Mouse (Mus musculus) midbrain, embryonic 14.5 days (tissue): ENCODE measurements at regions not wholly inside any gene's neighbourhood (a gene's known extent, or its start where the extent isn't known, plus 50 kb on each side); places are given as distances from the start of the nearest gene placed in this dataset.
A peak's percentile ranks its signal among the peaks of the same experiment; 100 is the strongest.

Experiments
- ATAC-seq: fragments of 200-750 bp; cut with Nextera tagmentation; 2 replicates; pipeline ENCODE4 v1.8.0; 2017; ENCODE audit warnings: moderate number of reproducible peaks, moderate library complexity; ENCODE audit not compliant: low FRiP score, low TSS enrichment
- DNase-seq: peaks from one replicate; pipeline ENCODE4 v3.0.0-alpha.2; 2015
- H3K27ac ChIP-seq: fragments of 300-500 bp; sonication (generic); replicated peaks from 2 replicates; pipeline ENCODE4 v1.5.1; 2014; ENCODE audit warnings: mild to moderate bottlenecking, low read depth, low read length, moderate library complexity
- H3K27me3 ChIP-seq: fragments of 300-500 bp; sonication (generic); 2 replicates; pipeline ENCODE4 v1.6.1; 2014; ENCODE audit warnings: low read length, control low read depth, mixed read lengths; ENCODE audit not compliant: control insufficient read depth, insufficient read depth
- H3K36me3 ChIP-seq: fragments of 300-500 bp; sonication (generic); 2 replicates; pipeline ENCODE4 v1.6.1; 2014; ENCODE audit warnings: low read length, control low read depth; ENCODE audit not compliant: control insufficient read depth, insufficient read depth
- H3K4me1 ChIP-seq: fragments of 300-500 bp; sonication (generic); 2 replicates; pipeline ENCODE4 v1.6.1; 2014; ENCODE audit warnings: mild to moderate bottlenecking, antibody characterized with exemption, low read length, control low read depth; ENCODE audit not compliant: control insufficient read depth, insufficient read depth
- H3K4me2 ChIP-seq: fragments of 300-500 bp; sonication (generic); 2 replicates; pipeline ENCODE4 v1.6.1; 2014; ENCODE audit warnings: mild to moderate bottlenecking, low read length, moderate library complexity
- H3K4me3 ChIP-seq: fragments of 300-500 bp; sonication (generic); replicated peaks from 2 replicates; pipeline ENCODE4 v1.5.1; 2014; ENCODE audit warnings: low read depth, low read length
- H3K9ac ChIP-seq: fragments of 300-500 bp; sonication (generic); replicated peaks from 2 replicates; pipeline ENCODE4 v1.6.1; 2014; ENCODE audit warnings: mild to moderate bottlenecking, low read length, moderate library complexity
- H3K9me3 ChIP-seq: fragments of 300-500 bp; sonication (generic); 2 replicates; pipeline ENCODE4 v1.6.1; 2016; ENCODE audit warnings: low read length, control low read depth, mixed read lengths; ENCODE audit not compliant: control insufficient read depth
- WGBS: fragments of 180-500 bp; shearing (Covaris S2); extraction: QIAGEN DNeasy Blood & Tissue Kit; methylation state at CpG from one replicate; pipeline ENCODE4 v1.1.7; 2014; 5-methylcytosine and 5-hydroxymethylcytosine counted together

DNA sequence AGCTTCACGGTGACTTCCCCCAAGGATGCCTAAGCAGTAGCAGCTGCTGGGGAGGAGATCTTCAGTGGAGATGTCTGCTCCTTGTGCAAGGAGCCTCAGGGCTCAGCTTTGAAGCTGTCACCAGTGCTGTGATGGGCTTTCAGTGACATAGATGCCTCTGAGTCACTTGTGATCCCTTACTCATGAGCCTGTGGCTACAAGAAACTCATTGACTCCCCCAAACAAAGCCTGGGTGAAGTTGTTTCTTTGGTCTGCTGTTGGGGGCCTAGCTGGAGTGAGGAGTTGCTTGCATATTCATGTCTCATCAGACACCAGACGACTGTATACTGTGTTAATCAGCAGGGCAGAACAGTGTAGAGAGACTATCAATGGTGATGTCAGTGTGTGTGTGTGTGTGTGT lies 203.4 kb upstream of the Mphosph6 start:
- Histone ChIP-seq H3K4me1 (no peaks in the 10 kb centered on the region), H3K27me3 (no peaks in the 10 kb centered on the region), H3K27ac (no peak overlapping the region), H3K4me3 (no peak overlapping the region), H3K36me3 (no peaks in the 10 kb centered on the region), H3K4me2 (no peak overlapping the region), H3K9me3 (no peaks in the 10 kb centered on the region), H3K9ac (no peak overlapping the region)
- 41% methylated on average over 2 of the region's 2 CpGs for WGBS
- DNase-seq, result no peak
- no peak for ATAC-seq

DNA sequence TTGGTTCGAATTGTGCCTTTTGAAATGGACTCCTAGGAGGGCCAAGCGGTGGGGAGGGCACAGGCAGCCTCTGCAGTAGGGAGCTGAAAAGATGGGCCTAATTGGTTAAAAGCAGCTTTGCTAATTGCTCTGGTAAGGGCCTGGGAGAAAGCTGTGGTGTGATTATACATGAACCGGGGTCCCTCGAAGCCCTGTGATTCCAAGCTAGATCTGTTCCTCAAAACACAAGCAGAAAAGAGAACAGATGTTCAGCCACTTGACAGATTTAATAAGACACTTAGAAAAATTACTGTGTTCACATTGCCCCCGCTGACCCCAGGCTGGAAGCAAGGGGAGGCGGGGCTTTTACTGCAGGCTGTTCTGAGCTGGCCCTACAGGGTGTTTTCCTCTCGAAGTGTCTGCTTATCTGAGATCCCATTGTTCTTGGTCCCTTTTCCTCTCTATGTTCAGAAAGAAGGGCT lies 202.7 kb upstream of the Mphosph6 start:
- Histone ChIP-seq H3K36me3 (no peaks in the 10 kb centered on the region), H3K27me3 (no peaks in the 10 kb centered on the region), H3K4me2 (no peak overlapping the region), H3K9me3 (no peaks in the 10 kb centered on the region), H3K27ac (no peak overlapping the region), H3K4me1 (no peaks in the 10 kb centered on the region), H3K4me3 (no peak overlapping the region), H3K9ac (no peak overlapping the region)
- peak; percentile 27 for DNase-seq
- no peak for ATAC-seq
- 53% methylated on average over 7 of the region's 7 CpGs for WGBS

DNA sequence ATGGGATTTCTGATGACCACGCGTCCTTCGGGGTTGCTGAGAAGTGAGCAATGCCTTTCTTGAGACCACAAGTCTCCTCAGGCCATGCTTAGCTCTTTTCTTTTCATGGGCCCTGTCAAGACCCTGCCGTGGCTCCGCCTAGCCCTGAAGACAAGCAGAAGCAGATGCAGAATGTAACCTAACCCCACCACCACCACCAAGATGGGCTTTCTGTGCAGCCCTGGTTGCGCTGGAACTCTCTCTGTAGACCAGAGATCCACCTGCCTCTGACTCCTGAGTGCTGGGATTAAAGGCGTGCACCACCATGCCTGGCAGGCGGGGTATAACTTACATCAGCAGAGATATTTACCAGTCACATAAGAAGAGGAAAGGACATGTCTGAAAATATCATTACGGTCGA lies 199.4 kb upstream of the Mphosph6 start:
- Histone ChIP-seq H3K27me3 (no peaks in the 10 kb centered on the region), H3K27ac (no peak overlapping the region), H3K4me1 (no peaks in the 10 kb centered on the region), H3K4me3 (no peak overlapping the region), H3K4me2 (no peak overlapping the region), H3K9me3 (no peaks in the 10 kb centered on the region), H3K36me3 (no peaks in the 10 kb centered on the region), H3K9ac (no peak overlapping the region)
- no peak for ATAC-seq
- no peak for DNase-seq
- 96% methylated on average over 10 of the region's 10 CpGs for WGBS

DNA sequence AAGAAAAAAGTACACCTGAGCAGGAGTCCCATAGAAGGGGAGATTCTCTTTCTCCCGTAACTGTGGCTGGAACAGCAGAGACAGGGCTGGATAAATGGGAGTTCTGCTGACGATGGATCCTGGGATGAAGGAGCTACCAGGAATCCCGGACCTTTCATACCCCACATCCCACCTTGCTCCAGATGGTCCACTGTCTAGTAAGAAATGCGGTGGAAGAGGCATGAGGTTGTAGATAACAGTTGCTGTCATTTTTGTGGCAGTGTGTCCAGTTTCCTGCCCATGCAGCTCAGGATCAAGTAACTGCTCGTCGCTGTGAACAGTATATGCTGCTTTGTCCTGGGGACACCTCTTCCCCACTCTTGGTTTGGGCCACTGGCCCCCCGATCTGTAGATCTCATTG lies 190.1 kb upstream of the Mphosph6 start:
- H3K9ac ChIP-seq, result no peak overlapping the region
- H3K9me3 ChIP-seq, result no peaks in the 10 kb centered on the region
- WGBS, result 89% methylated on average over 7 of the region's 7 CpGs
- no peaks in the 10 kb centered on the region for H3K27me3 ChIP-seq
- DNase-seq (no peak), ATAC-seq (no peak)
- no peak overlapping the region for H3K27ac ChIP-seq
- H3K4me2 ChIP-seq, result no peak overlapping the region
- H3K36me3 ChIP-seq, result no peaks in the 10 kb centered on the region
- H3K4me3 ChIP-seq, result no peak overlapping the region
- H3K4me1 ChIP-seq, result no peaks in the 10 kb centered on the region

DNA sequence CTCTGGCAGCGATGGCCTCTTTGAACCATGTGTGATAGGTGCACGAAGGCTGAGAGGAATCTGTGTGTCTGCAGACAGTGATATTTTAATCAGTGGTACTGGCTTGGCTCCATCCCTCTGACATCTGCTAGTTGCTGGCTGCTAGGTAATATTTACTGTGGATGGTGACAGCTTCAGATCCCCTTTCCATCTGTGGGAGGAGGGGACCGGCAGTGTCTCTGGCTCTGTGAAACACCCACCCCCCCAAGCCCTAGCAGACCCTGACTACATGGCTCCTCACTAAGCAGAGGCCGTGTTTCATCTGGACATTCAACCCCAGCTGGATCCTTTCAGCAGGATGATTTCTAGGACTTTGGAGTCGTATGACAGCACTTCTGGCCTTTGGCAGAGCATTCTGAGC lies 187.0 kb upstream of the Mphosph6 start:
- H3K9me3 ChIP-seq, result no peaks in the 10 kb centered on the region; the same call in 1 of the 2 replicates
- no peak overlapping the region for H3K27ac ChIP-seq
- no peaks in the 10 kb centered on the region for H3K4me1 ChIP-seq
- DNase-seq (no peak), ATAC-seq (no peak)
- H3K27me3 ChIP-seq, result no peaks in the 10 kb centered on the region
- no peak overlapping the region for H3K4me2 ChIP-seq
- no peaks in the 10 kb centered on the region for H3K36me3 ChIP-seq
- WGBS, result 79% methylated on average over 5 of the region's 5 CpGs
- no peak overlapping the region for H3K9ac ChIP-seq
- no peak overlapping the region for H3K4me3 ChIP-seq

DNA sequence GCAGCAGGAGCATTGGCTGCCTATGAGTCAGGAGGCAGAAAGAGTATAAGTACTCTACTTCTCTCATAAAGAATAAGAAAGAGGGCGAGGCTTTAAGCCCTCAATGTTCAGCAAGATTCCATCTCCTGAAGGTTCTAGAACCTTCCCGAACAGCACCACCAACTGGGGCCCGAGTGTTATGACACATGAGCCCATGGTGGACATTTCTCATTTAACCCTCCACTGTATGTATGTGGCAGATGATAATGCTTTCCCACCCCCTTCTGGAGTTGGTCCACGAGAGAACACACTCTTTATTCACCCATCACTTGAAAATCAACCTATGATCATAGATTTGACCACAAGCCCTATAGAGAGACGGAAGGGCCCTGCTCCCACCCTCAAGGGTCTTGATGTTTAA lies 166.6 kb upstream of the Mphosph6 start:
- no peaks in the 10 kb centered on the region for H3K9me3 ChIP-seq
- no peaks in the 10 kb centered on the region for H3K36me3 ChIP-seq
- H3K27ac ChIP-seq, result no peak overlapping the region
- H3K4me2 ChIP-seq, result no peak overlapping the region
- ATAC-seq (no peak), DNase-seq (no peak)
- WGBS, result 90% methylated on average over 5 of the region's 5 CpGs
- no peak overlapping the region for H3K9ac ChIP-seq
- H3K27me3 ChIP-seq, result no peaks in the 10 kb centered on the region
- H3K4me3 ChIP-seq, result no peak overlapping the region
- H3K4me1 ChIP-seq, result no peaks in the 10 kb centered on the region

DNA sequence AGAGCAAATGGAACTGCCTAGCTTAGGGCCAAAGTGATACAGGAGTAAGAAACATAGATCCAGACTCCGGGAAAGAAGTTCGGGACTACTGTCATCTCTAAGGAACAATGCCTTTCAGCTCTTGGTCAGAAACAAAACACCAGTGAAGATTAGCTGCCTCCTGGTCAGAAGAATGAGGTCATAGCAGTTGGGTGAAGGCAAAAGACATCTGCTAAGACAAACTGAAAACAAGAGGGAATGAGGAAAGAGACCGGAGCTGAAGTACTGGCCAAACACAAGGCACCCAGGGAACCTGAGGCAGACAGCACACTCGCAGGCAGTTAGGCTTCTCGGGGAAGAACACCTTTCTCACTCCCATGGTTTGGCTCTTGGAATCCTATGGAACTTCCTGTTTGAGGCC lies 164.8 kb upstream of the Mphosph6 start:
- no peaks in the 10 kb centered on the region for H3K27me3 ChIP-seq
- H3K4me3 ChIP-seq, result no peak overlapping the region
- H3K9me3 ChIP-seq, result no peaks in the 10 kb centered on the region
- no peak overlapping the region for H3K9ac ChIP-seq
- no peak for DNase-seq
- H3K4me2 ChIP-seq, result no peak overlapping the region
- H3K36me3 ChIP-seq, result no peaks in the 10 kb centered on the region
- ATAC-seq, result no peak
- H3K27ac ChIP-seq, result no peak overlapping the region
- no peaks in the 10 kb centered on the region for H3K4me1 ChIP-seq
- 86% methylated on average over 5 of the region's 5 CpGs for WGBS

DNA sequence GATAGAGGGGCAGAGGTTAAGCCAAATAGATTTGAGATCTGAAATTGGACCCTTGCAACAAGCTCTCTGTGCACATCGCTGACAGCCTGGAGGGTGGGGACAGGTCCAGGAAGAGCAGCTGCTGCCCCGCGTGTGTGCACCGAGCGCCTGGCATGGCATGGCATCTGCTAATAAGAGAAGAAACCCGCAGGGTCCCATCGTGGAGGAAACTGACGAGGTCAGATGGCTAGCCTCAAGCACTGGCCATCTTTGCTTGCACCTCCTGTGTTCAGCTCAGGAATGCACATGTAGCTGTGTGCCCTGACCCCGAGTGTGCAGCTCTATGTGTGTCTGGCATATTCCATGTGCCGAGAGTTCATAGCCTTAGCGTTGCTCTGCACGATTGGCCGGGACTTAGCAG lies 161.7 kb upstream of the Mphosph6 start:
- no peaks in the 10 kb centered on the region for H3K36me3 ChIP-seq
- WGBS, result 87% methylated on average over 13 of the region's 13 CpGs
- H3K4me1 ChIP-seq, result no peaks in the 10 kb centered on the region
- H3K27ac ChIP-seq, result no peak overlapping the region
- H3K4me3 ChIP-seq, result no peak overlapping the region
- no peak overlapping the region for H3K4me2 ChIP-seq
- DNase-seq (no peak), ATAC-seq (no peak)
- no peaks in the 10 kb centered on the region for H3K9me3 ChIP-seq
- no peaks in the 10 kb centered on the region for H3K27me3 ChIP-seq
- no peak overlapping the region for H3K9ac ChIP-seq

DNA sequence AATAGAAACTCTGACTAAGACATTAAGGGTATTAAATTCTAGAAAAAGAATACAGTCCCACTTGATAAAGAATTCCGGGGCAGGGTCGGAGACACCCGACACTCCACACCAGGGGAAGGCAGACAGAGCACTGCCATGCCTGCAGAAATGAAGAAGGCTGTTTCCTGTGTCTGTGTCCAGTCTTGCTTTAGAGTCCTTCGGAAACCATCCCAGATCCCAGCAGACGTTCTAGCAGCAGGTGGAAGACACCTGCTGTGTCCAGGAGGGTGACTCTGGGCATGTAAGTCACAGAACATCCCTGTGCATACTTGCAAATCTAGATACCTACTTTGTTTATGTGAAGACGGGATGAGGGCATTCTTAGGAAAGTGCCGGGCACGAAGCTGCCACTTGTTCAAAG lies 160.9 kb upstream of the Mphosph6 start:
- Histone ChIP-seq H3K9me3 (no peaks in the 10 kb centered on the region), H3K4me2 (no peak overlapping the region), H3K27ac (no peak overlapping the region), H3K36me3 (no peaks in the 10 kb centered on the region), H3K9ac (no peak overlapping the region), H3K27me3 (no peaks in the 10 kb centered on the region), H3K4me1 (no peaks in the 10 kb centered on the region), H3K4me3 (no peak overlapping the region)
- no peak for DNase-seq
- no peak for ATAC-seq
- 90% methylated on average over 8 of the region's 8 CpGs for WGBS
